Mouse (Mus musculus): ENCODE measurements at regions not wholly inside any gene's neighbourhood (a gene's known extent, or its start where the extent isn't known, plus 50 kb on each side); places are given as distances from the start of the nearest gene placed in this dataset.

- no peak overlapping the region for H3K9ac ChIP-seq (replicated peaks; ENCODE audit: low read length)
- no peak overlapping the region for H3K27ac ChIP-seq (ENCODE audit: low read length)
- no peaks in the 10 kb centered on the region for H3K36me3 ChIP-seq (ENCODE audit: insufficient read depth, low read length)
- 52% methylated on average over 1 of the region's 1 CpGs for WGBS
- H3K9me3 ChIP-seq (ENCODE audit: low read length) = 0 out of 2 replicates have a peak, but pooled peaks cover 6% of the 10 kb centered on the region
- H3K4me3 ChIP-seq (ENCODE audit: low read length) = no peak overlapping the region
- H3K4me2 ChIP-seq (replicated peaks; ENCODE audit: low read depth, low read length) = no peak overlapping the region
- H3K27me3 ChIP-seq (ENCODE audit: insufficient read depth, low read length) = no peaks in the 10 kb centered on the region
- no peak for ATAC-seq (ENCODE audit: low FRiP score, low TSS enrichment)
- no peaks in the 10 kb centered on the region for H3K4me1 ChIP-seq (ENCODE audit: insufficient read depth, low read length)
These were observed 215.6 kb upstream of the Ins1 start for GRCm38 (mm10) chr19:52048378-52048978.

- Histone ChIP-seq H3K9me3 (ENCODE audit: low read length) (no peaks in the 10 kb centered on the region), H3K4me2 (replicated peaks; ENCODE audit: low read depth, low read length) (no peak overlapping the region), H3K36me3 (ENCODE audit: insufficient read depth, low read length) (no peaks in the 10 kb centered on the region), H3K4me3 (ENCODE audit: low read length) (no peak overlapping the region), H3K27me3 (ENCODE audit: insufficient read depth, low read length) (no peaks in the 10 kb centered on the region), H3K9ac (replicated peaks; ENCODE audit: low read length) (no peak overlapping the region), H3K4me1 (ENCODE audit: insufficient read depth, low read length) (peaks cover 4% of the 10 kb centered on the region; the same call in 1 of the 2 replicates), H3K27ac (ENCODE audit: low read length) (no peak overlapping the region)
- 75% methylated on average over 1 of the region's 1 CpGs for WGBS
- ATAC-seq (ENCODE audit: low FRiP score, low TSS enrichment) = no peak
These were observed 195.3 kb upstream of the Ins1 start for GRCm38 (mm10) chr19:52068806-52069205.

- ATAC-seq (ENCODE audit: low FRiP score, low TSS enrichment) = no peak
- Histone ChIP-seq H3K4me3 (ENCODE audit: low read length) (no peak overlapping the region), H3K27me3 (ENCODE audit: insufficient read depth, low read length) (no peaks in the 10 kb centered on the region), H3K36me3 (ENCODE audit: insufficient read depth, low read length) (no peaks in the 10 kb centered on the region), H3K9me3 (ENCODE audit: low read length) (no peaks in the 10 kb centered on the region), H3K4me1 (ENCODE audit: insufficient read depth, low read length) (peaks cover 4% of the 10 kb centered on the region; the same call in 1 of the 2 replicates), H3K4me2 (replicated peaks; ENCODE audit: low read depth, low read length) (no peak overlapping the region), H3K9ac (replicated peaks; ENCODE audit: low read length) (no peak overlapping the region), H3K27ac (ENCODE audit: low read length) (no peak overlapping the region)
- 67% methylated on average over 4 of the region's 4 CpGs for WGBS
These were observed 194.1 kb upstream of the Ins1 start for GRCm38 (mm10) chr19:52069919-52070528.

- Histone ChIP-seq H3K36me3 (ENCODE audit: insufficient read depth, low read length) (no peaks in the 10 kb centered on the region), H3K9ac (replicated peaks; ENCODE audit: low read length) (no peak overlapping the region), H3K27ac (ENCODE audit: low read length) (no peak overlapping the region), H3K9me3 (ENCODE audit: low read length) (no peaks in the 10 kb centered on the region), H3K27me3 (ENCODE audit: insufficient read depth, low read length) (no peaks in the 10 kb centered on the region), H3K4me3 (ENCODE audit: low read length) (no peak overlapping the region), H3K4me2 (replicated peaks; ENCODE audit: low read depth, low read length) (no peak overlapping the region), H3K4me1 (ENCODE audit: insufficient read depth, low read length) (peaks cover 4% of the 10 kb centered on the region; the same call in 1 of the 2 replicates)
- ATAC-seq (ENCODE audit: low FRiP score, low TSS enrichment) = no peak
- 17% methylated on average over 5 of the region's 5 CpGs for WGBS
These were observed 192.9 kb upstream of the Ins1 start for GRCm38 (mm10) chr19:52071234-52071633.

- 0 out of 2 replicates have a peak, but pooled peaks have one; percentile 51 for ATAC-seq (ENCODE audit: low FRiP score, low TSS enrichment)
- Histone ChIP-seq H3K4me3 (ENCODE audit: low read length) (no peak overlapping the region), H3K36me3 (ENCODE audit: insufficient read depth, low read length) (no peaks in the 10 kb centered on the region), H3K9ac (replicated peaks; ENCODE audit: low read length) (no peak overlapping the region), H3K27me3 (ENCODE audit: insufficient read depth, low read length) (no peaks in the 10 kb centered on the region), H3K9me3 (ENCODE audit: low read length) (no peaks in the 10 kb centered on the region), H3K4me2 (replicated peaks; ENCODE audit: low read depth, low read length) (no peak overlapping the region), H3K27ac (ENCODE audit: low read length) (no peak overlapping the region), H3K4me1 (ENCODE audit: insufficient read depth, low read length) (no peaks in the 10 kb centered on the region)
- WGBS = 31% methylated on average over 3 of the region's 3 CpGs
These were observed 185.1 kb upstream of the Ins1 start for GRCm38 (mm10) chr19:52079020-52079419.

- no peaks in the 10 kb centered on the region for H3K4me1 ChIP-seq (ENCODE audit: insufficient read depth, low read length)
- H3K4me2 ChIP-seq (replicated peaks; ENCODE audit: low read depth, low read length) = no peak overlapping the region
- no peak overlapping the region for H3K9ac ChIP-seq (replicated peaks; ENCODE audit: low read length)
- ATAC-seq (ENCODE audit: low FRiP score, low TSS enrichment) = no peak
- no peaks in the 10 kb centered on the region for H3K9me3 ChIP-seq (ENCODE audit: low read length)
- H3K27me3 ChIP-seq (ENCODE audit: insufficient read depth, low read length) = no peaks in the 10 kb centered on the region
- WGBS = 88% methylated on average over 3 of the region's 3 CpGs
- H3K4me3 ChIP-seq (ENCODE audit: low read length) = no peak overlapping the region
- H3K36me3 ChIP-seq (ENCODE audit: insufficient read depth, low read length) = no peaks in the 10 kb centered on the region
- H3K27ac ChIP-seq (ENCODE audit: low read length) = no peak overlapping the region
These were observed 151.7 kb upstream of the Ins1 start for GRCm38 (mm10) chr19:52112398-52112797.

All from kidney, embryonic 16.5 days (tissue).